Mouse (Mus musculus): ENCODE measurements around the gene Akt3. TPM values are rescaled to one million over a fixed set of nuclear protein-coding genes. Genes with fewer than 3 reads are reported as not detected.

Gene Akt3
- polyA plus RNA-seq (2015; fragmentation: Illumina TruSeq; extraction: RNeasy Lipid Tissue Mini Kit (QIAGEN cat#74804); ENCODE audit: insufficient read depth, low replicate concordance): 64.2 TPM

GRCm38 (mm10) chr1:177258034-177258342 lies at the start of gene Akt3:
Akt3 (minus strand) TSS chr1:177258203.

Other genes with a start within 250 kb of the Akt3 start
- gene Zbtb18, start 184.1 kb upstream of the Akt3 start, polyA plus RNA-seq (2015; fragmentation: Illumina TruSeq; extraction: RNeasy Lipid Tissue Mini Kit (QIAGEN cat#74804); ENCODE audit: insufficient read depth, low replicate concordance): 81.0 TPM

Measured in spleen, adult 10 weeks (tissue).